Mouse (Mus musculus): ENCODE data around the gene Atg5. TPM values are rescaled to one million over a fixed set of nuclear protein-coding genes. Genes with fewer than 3 reads are reported as not detected.
A peak's percentile ranks its signal among the peaks of the same experiment; 100 is the strongest.

Gene Atg5
- polyA plus RNA-seq, 1 experiment = 12.7 TPM

DNA sequence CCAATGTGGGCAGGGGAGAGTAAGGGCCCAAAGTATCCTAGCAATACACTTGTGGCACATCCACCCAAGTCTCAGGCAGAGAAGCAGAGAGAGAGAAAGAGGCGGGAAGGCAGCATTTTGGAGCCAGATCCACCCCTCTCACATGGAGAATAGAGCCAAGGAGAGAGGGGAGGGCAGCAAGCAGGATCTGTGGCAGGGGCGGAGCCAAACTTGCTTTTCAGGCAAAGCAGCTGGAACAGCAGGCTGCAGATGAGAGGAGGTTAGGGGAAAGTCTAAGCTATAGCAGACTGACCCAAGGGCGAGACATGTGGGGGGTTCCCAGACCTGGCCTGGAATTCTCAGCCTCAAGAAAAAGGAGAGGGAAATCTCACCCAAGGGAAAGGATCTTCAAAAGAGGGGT, 2.3 kb upstream of the Atg5 start:
- no peak for TF ChIP-seq REST (IDR thresholded peaks at IDR 0.05; ENCODE audit: insufficient read depth, insufficient read length)
- no peak for TF ChIP-seq MYOD1 (IDR thresholded peaks at IDR 0.05; ENCODE audit: control insufficient read depth in 1 of 3, insufficient read length in 2 of 3, low read depth in 2 of 3)
- no peak for TF ChIP-seq USF1 (IDR thresholded peaks at IDR 0.05; ENCODE audit: low read depth)
- no peak for TF ChIP-seq MYOG (IDR thresholded peaks at IDR 0.05; ENCODE audit: control insufficient read depth in 1 of 3, insufficient read depth in 1 of 3, insufficient read length in 2 of 3, low read depth in 2 of 3)
- no peak for TF ChIP-seq MAX (IDR thresholded peaks at IDR 0.05; ENCODE audit: low read depth)
- TF ChIP-seq E2F4 (IDR thresholded peaks at IDR 0.05; ENCODE audit: insufficient read depth) = no peak
- TF ChIP-seq TCF3 (IDR thresholded peaks at IDR 0.05; ENCODE audit: insufficient read length, low read depth) = no peak
- no peak for TF ChIP-seq TCF12 (IDR thresholded peaks at IDR 0.05; ENCODE audit: insufficient read depth, poor library complexity, severe bottlenecking)
- TF ChIP-seq POLR2AphosphoS2 (IDR thresholded peaks at IDR 0.05; ENCODE audit: insufficient read length, low read depth) = no peak
- TF ChIP-seq POLR2A (IDR thresholded peaks at IDR 0.05; ENCODE audit: insufficient read length, low read depth) = no peak
- TF ChIP-seq CEBPB (IDR thresholded peaks at IDR 0.05; ENCODE audit: insufficient read depth, poor library complexity, severe bottlenecking) = no peak
- no peak for TF ChIP-seq SRF (IDR thresholded peaks at IDR 0.05; ENCODE audit: control insufficient read depth, insufficient read length, low read depth)
- H3K4me3 ChIP-seq = no peak overlapping the region
- no peak overlapping the region for H3K4me2 ChIP-seq (ENCODE audit: low read depth)
- no peaks in the 10 kb centered on the region for H3K27me3 ChIP-seq (ENCODE audit: control insufficient read depth, insufficient read depth, insufficient read length)
- peaks cover 29% of the 10 kb centered on the region for H3K79me2 ChIP-seq (ENCODE audit: control insufficient read depth, insufficient read depth)
- H3K36me3 ChIP-seq (ENCODE audit: control insufficient read depth, insufficient read depth) = no peaks in the 10 kb centered on the region
- no peak overlapping the region for H3ac ChIP-seq (ENCODE audit: control insufficient read depth, insufficient read length)

GRCm38 (mm10) chr10:44266561-44266960, 1.6 kb upstream of the Atg5 start:
- Histone ChIP-seq H3K27me3 (ENCODE audit: control insufficient read depth, insufficient read depth, insufficient read length) (no peaks in the 10 kb centered on the region), H3K36me3 (ENCODE audit: control insufficient read depth, insufficient read depth) (no peaks in the 10 kb centered on the region), H3K4me2 (ENCODE audit: low read depth) (peak overlapping the region; percentile 98), H3K79me2 (ENCODE audit: control insufficient read depth, insufficient read depth) (peaks cover 36% of the 10 kb centered on the region), H3ac (ENCODE audit: control insufficient read depth, insufficient read length) (no peak overlapping the region), H3K4me3 (peak overlapping the region; percentile 53)
- no peak for TF ChIP-seq TCF12 (IDR thresholded peaks at IDR 0.05; ENCODE audit: insufficient read depth, poor library complexity, severe bottlenecking)
- TF ChIP-seq POLR2AphosphoS2 (IDR thresholded peaks at IDR 0.05; ENCODE audit: insufficient read length, low read depth) = no peak
- TF ChIP-seq E2F4 (IDR thresholded peaks at IDR 0.05; ENCODE audit: insufficient read depth) = no peak
- TF ChIP-seq REST (IDR thresholded peaks at IDR 0.05; ENCODE audit: insufficient read depth, insufficient read length) = no peak
- no peak for TF ChIP-seq MYOG (IDR thresholded peaks at IDR 0.05; ENCODE audit: control insufficient read depth in 1 of 3, insufficient read depth in 1 of 3, insufficient read length in 2 of 3, low read depth in 2 of 3)
- TF ChIP-seq CEBPB (IDR thresholded peaks at IDR 0.05; ENCODE audit: insufficient read depth, poor library complexity, severe bottlenecking) = no peak
- no peak for TF ChIP-seq USF1 (IDR thresholded peaks at IDR 0.05; ENCODE audit: low read depth)
- no peak for TF ChIP-seq MYOD1 (IDR thresholded peaks at IDR 0.05; ENCODE audit: control insufficient read depth in 1 of 3, insufficient read length in 2 of 3, low read depth in 2 of 3)
- TF ChIP-seq TCF3 (IDR thresholded peaks at IDR 0.05; ENCODE audit: insufficient read length, low read depth) = no peak
- no peak for TF ChIP-seq POLR2A (IDR thresholded peaks at IDR 0.05; ENCODE audit: insufficient read length, low read depth)
- TF ChIP-seq MAX (IDR thresholded peaks at IDR 0.05; ENCODE audit: low read depth) = no peak
- no peak for TF ChIP-seq SRF (IDR thresholded peaks at IDR 0.05; ENCODE audit: control insufficient read depth, insufficient read length, low read depth)

- H3K79me2 ChIP-seq (ENCODE audit: control insufficient read depth, insufficient read depth) = peaks cover 46% of the 10 kb centered on the region
- peak overlapping the region; percentile 98 for H3K4me2 ChIP-seq (ENCODE audit: low read depth)
- H3K4me3 ChIP-seq = peak overlapping the region; percentile 53
- TF ChIP-seq E2F4 (IDR thresholded peaks at IDR 0.05; ENCODE audit: insufficient read depth) (no peak), TCF12 (IDR thresholded peaks at IDR 0.05; ENCODE audit: insufficient read depth, poor library complexity, severe bottlenecking) (no peak), SRF (IDR thresholded peaks at IDR 0.05; ENCODE audit: control insufficient read depth, insufficient read length, low read depth) (no peak), TCF3 (IDR thresholded peaks at IDR 0.05; ENCODE audit: insufficient read length, low read depth) (no peak), POLR2A (IDR thresholded peaks at IDR 0.05; ENCODE audit: insufficient read length, low read depth) (no peak), USF1 (IDR thresholded peaks at IDR 0.05; ENCODE audit: low read depth) (no peak), REST (IDR thresholded peaks at IDR 0.05; ENCODE audit: insufficient read depth, insufficient read length) (no peak), MYOG (IDR thresholded peaks at IDR 0.05; ENCODE audit: control insufficient read depth in 1 of 3, insufficient read depth in 1 of 3, insufficient read length in 2 of 3, low read depth in 2 of 3) (no peak), MAX (IDR thresholded peaks at IDR 0.05; ENCODE audit: low read depth) (no peak), MYOD1 (IDR thresholded peaks at IDR 0.05; ENCODE audit: control insufficient read depth in 1 of 3, insufficient read length in 2 of 3, low read depth in 2 of 3) (no peak), CEBPB (IDR thresholded peaks at IDR 0.05; ENCODE audit: insufficient read depth, poor library complexity, severe bottlenecking) (no peak), POLR2AphosphoS2 (IDR thresholded peaks at IDR 0.05; ENCODE audit: insufficient read length, low read depth) (no peak)
- peak overlapping the region; percentile 42 for H3ac ChIP-seq (ENCODE audit: control insufficient read depth, insufficient read length)
- no peaks in the 10 kb centered on the region for H3K27me3 ChIP-seq (ENCODE audit: control insufficient read depth, insufficient read depth, insufficient read length)
- H3K36me3 ChIP-seq (ENCODE audit: control insufficient read depth, insufficient read depth) = no peaks in the 10 kb centered on the region
Observed at GRCm38 (mm10) chr10:44267426-44268142, 574 bp upstream of the Atg5 start.

DNA sequence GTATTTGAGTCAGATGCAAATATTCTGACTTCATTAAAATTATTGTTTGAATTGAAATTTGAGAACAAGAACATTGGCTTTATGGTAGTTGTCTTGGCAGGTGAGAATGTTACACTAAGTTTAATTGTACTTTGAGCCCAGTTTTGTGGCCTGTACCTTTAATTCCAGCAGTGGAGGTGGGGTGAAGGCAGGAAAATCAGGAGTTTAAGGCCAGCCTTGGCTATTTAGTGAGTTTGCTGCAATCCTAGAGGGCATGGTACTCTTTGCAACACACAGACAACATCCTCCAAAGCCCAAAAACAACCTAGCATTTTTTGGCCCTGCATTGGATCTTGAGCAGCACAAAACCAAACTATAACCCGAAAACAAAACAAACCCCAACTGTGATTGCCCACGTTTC, 1.1 kb downstream of the Atg5 start:
- no peak for TF ChIP-seq SRF (IDR thresholded peaks at IDR 0.05; ENCODE audit: control insufficient read depth, insufficient read length, low read depth)
- TF ChIP-seq POLR2A (IDR thresholded peaks at IDR 0.05; ENCODE audit: insufficient read length, low read depth) = no peak
- no peak for TF ChIP-seq TCF12 (IDR thresholded peaks at IDR 0.05; ENCODE audit: insufficient read depth, poor library complexity, severe bottlenecking)
- TF ChIP-seq MAX (IDR thresholded peaks at IDR 0.05; ENCODE audit: low read depth) = no peak
- peak overlapping the region; percentile 53 for H3K4me3 ChIP-seq
- no peaks in the 10 kb centered on the region for H3K27me3 ChIP-seq (ENCODE audit: control insufficient read depth, insufficient read depth, insufficient read length)
- peak overlapping the region; percentile 76 for H3K4me2 ChIP-seq (ENCODE audit: low read depth)
- peaks cover 60% of the 10 kb centered on the region for H3K79me2 ChIP-seq (ENCODE audit: control insufficient read depth, insufficient read depth)
- H3ac ChIP-seq (ENCODE audit: control insufficient read depth, insufficient read length) = no peak overlapping the region
- H3K36me3 ChIP-seq (ENCODE audit: control insufficient read depth, insufficient read depth) = no peaks in the 10 kb centered on the region

All from myocyte (in vitro differentiated cells).